Mouse (Mus musculus) megakaryocyte-erythroid progenitor cell, adult 5 weeks (primary cell): ENCODE results near the gene Ccdc17. TPM values are rescaled to one million over a fixed set of nuclear protein-coding genes. Genes with fewer than 3 reads are reported as not detected.

Source experiments
- polyA plus RNA-seq: library from polyadenylated mRNA; stranded (reverse); fragments of >175 nt; gene quantifications from 2 replicates; pipeline ENCODE4 v1.2.3, GENCODE M21; 2012

Ccdc17 gene
- polyA plus RNA-seq: 0.88 and 1.0 TPM in 2 replicates

DNA sequence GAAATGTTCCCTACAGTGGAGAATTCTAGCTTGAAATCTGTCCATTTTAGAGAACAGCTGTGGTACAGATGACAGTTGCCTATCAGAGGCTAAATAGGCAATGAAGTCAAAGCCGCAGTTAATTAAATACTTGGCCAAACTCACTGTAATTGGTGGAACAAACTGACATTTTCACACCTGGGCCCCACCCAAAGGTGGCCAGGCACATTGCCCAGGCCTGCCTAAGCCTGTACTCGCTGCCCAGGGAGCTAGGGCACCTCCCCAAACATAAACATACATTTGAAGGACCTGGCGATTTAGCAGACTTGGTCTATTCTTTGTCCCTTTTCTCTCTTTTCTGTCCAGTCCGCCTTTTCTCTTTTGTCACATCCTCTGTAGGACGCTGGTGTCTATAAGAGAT lies at the start of gene Ccdc17:
Gene Ccdc17, plus strand, starts transcription at position 276 of the 400 bp plus-strand sequence.

DNA sequence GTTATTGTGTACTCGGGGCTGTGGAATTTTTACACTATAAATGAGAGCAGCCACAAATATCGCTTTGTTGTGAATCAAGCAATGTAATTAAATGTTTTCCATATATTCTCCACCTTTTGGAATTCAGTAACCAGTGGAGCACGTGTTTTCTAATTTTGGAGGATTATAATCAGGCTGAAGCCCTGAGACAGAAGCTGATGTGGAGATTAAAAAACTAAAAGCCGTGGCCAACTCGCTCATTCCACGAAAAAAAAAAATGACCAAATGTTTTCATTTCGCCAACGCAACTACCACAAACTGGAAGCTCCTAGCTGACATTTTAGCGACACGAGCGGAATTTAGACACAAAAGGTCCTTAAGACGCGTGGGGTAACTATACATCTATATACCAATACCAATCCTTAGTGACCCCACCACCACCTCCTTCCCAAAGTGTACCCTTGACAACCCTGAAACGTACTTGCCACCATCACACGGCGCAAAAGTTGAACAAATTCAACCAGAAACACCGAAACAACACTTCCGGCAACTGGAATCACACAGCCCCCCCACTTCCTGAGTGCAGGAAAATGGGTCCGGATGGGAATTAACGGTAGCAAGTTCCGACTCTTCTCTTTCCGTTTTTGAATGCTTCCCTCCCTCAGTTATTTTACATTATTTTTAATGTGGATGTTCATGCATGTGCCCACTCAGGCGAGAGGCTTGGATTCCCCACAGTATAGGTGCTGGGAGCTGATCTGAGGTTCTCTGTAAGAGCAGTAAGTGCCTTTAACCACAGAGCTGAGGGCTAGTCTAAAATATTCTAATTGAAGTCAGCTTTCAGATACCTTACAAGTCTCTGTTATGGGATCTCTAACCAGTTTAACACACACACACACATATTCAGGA lies 40.8 kb upstream of the Ccdc17 start, which contains the start of gene Tmem69:
Gene Tmem69, minus strand, starts transcription at position 524 of the 888 bp plus-strand sequence.

GRCm38 (mm10) chr4:116557306-116558121 lies 38.9 kb upstream of the Ccdc17 start, which contains the start of gene Gpbp1l1:
TSS of gene Gpbp1l1 (plus strand) at chr4:116557658.

DNA sequence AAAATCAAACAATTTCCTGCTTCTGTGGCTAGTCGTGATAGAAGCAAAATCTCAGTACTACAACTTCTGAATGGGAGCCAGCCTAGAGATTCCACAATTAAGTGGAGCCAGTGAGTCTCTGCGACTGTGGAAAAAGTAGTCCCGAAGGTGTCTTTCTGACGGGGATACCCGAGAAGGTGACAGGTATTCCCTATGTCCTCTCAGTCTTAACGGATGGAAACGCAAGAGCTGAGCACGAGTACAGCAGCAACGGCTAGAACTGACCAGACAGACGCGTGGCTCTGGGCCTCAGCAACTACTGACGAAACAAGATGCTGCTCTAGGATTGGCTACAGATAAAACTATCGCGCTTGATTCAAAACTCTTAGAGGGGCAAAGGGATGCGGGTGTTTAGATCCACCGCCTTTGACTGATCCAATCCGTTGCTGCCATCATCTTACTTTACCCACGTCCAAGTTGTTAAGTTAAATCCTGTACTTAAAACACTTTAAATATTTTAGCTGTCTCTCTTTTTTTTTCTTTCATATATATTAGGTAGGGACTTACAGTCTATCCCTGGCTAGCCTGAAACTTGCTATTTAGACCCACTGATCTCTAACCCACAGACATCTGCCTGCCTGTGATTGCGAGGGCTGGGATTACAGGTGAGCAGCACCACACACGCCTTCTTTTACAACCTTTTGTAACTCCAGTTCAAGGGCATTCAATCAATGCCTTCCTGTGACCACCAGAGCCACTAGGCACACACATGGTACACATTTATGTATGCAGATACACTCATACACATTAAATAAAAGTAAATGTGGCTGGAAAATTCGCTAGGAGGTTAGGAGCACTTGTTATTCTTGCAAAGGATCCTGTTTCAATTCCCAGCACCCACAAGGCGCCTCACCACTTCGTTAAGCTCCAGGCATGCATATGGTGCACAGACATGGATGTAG lies 31.5 kb downstream of the Ccdc17 start, which contains the start of gene Nasp:
Gene Nasp, minus strand, starts transcription at position 220 of the 941 bp plus-strand sequence.

Other genes starting within 250 kb of the Ccdc17 start
- 47.9 and 54.5 TPM in 2 replicates for gene Mast2, start 132.5 kb upstream of the Ccdc17 start, polyA plus RNA-seq
- 1.7 and 2.0 TPM in 2 replicates for gene Ipp, start 89.1 kb upstream of the Ccdc17 start, polyA plus RNA-seq
- 2.5 and 3.8 TPM in 2 replicates for gene Tmem69, start 40.7 kb upstream of the Ccdc17 start, polyA plus RNA-seq
- gene Gpbp1l1, start 39.0 kb upstream of the Ccdc17 start, polyA plus RNA-seq: 11.1 and 11.8 TPM in 2 replicates
- 16.4 and 20.2 TPM in 2 replicates for gene Nasp, start 31.3 kb downstream of the Ccdc17 start, polyA plus RNA-seq
- 127 and 140 TPM in 2 replicates for gene Akr1a1, start 55.0 kb downstream of the Ccdc17 start, polyA plus RNA-seq
- 14.1 and 16.4 TPM in 2 replicates for gene Prdx1, start 88.9 kb downstream of the Ccdc17 start, polyA plus RNA-seq
- 1.2 and 1.6 TPM in 2 replicates for gene Mmachc, start 111.8 kb downstream of the Ccdc17 start, polyA plus RNA-seq
- gene Ccdc163, start 111.9 kb downstream of the Ccdc17 start, polyA plus RNA-seq: 2.8 and 5.8 TPM in 2 replicates
- 3.2 and 3.6 TPM in 2 replicates for gene Tesk2, start 124.3 kb downstream of the Ccdc17 start, polyA plus RNA-seq
- gene Toe1, start 211.0 kb downstream of the Ccdc17 start, polyA plus RNA-seq: 3.6 and 3.9 TPM in 2 replicates
- gene Mutyh, start 211.1 kb downstream of the Ccdc17 start, polyA plus RNA-seq: 13.8 and 14.7 TPM in 2 replicates
- 0.47 and 0.55 TPM in 2 replicates for gene Hpdl, start 225.1 kb downstream of the Ccdc17 start, polyA plus RNA-seq